Mouse (Mus musculus): ENCODE results near the gene Cmtm8.

Gene Cmtm8

GRCm38 (mm10) chr9:114844017-114844662 lies at the start of gene Cmtm8:
Gene Cmtm8 (minus strand): TSS chr9:114844156.
- DNase-seq (ENCODE audit: extremely low read depth, low read depth, low spot score): no peak

DNA sequence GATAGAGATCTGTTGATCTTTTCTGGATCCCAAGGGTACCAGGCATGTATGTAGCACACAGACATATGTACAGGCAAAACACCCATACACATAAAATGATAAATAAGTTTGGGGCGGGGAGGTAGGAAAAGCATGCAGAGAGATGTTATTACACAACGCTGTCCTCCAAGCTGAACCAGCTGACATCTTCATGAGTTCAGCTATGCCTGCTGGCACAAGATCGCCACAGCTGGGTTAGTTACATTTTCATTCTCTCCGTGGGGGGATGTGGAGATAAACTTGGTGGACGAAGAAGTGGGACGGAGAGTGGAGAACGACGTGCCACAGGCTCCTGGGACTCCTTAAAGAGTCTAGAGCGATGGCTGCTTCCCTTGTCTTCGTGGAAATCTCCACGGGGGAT lies 49.0 kb upstream of the Cmtm8 start:
- no peak for DNase-seq (ENCODE audit: extremely low read depth, low read depth, low spot score)

DNA sequence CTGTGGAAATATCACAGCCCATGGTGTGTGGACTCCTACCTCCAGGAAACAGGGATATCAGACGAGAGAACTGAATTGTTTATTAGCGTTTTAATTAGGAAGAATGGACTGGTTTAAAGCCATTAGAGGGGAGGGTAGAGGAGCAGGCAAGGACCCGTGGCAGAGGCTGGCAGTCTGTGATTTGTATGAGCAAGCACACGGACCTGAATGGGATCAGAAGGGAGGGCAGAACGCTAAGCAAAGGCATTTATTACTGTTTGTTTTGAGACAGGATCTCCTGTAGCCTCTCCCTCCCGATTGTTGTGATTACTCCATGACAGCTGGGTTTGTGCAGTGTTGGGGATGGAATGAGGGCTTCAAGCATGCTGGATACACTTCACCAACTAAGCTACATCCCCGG lies 46.4 kb upstream of the Cmtm8 start:
- DNase-seq (ENCODE audit: extremely low read depth, low read depth, low spot score): no peak

- no peak for DNase-seq (ENCODE audit: extremely low read depth, low read depth, low spot score)
Observed at GRCm38 (mm10) chr9:114888856-114889407, 45.0 kb upstream of the Cmtm8 start.

DNA sequence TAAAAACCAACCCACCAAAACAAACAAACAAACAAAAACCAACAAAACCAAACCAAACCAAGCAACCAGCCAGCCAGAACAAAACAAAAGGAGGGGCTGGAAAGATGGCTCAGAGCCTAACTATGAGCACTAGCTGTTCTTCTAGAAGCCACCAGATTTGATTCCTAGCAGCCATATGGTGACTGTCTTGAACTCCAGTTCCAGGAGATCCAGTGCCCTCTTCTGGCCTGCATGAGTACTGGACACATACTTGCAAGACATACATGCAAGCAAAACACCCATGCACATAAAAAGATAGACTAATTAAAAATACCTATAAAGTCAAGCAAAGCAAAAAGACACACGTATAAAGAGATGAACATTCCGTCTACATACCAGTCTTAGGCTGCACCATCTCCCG lies 43.7 kb upstream of the Cmtm8 start:
- no peak for DNase-seq (ENCODE audit: extremely low read depth, low read depth, low spot score)

DNA sequence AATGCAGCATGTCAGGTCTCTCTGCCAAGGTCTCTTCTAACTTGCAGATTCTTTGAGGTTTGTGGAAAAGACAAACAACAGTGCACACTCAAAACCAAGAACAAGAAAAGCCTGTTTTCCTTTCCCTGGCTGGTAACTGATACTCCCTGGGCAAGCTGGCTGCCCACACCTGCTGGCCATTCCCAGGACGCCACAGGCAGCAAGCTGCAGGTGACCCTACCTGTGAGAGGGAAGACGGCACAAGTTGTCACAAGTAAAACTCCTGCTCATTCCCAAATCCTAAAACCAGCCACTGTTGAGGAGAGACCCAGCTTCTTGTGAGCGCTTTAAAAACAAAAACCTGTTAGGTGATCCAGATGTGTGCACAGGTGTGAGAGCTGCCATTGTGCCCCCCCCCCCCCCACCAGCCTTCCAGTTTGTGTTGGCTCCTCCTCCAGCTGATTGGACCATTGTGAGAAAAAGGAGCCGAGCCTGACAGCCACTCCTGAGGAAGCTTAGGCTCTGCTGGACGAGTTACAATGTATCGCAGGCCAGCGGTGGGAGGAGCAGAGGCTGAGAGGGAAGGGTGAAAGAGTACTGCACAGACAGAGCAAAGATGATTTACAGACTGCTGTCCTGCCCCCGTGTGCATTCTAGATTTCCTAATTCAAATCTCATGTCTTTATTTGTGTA lies 42.2 kb upstream of the Cmtm8 start:
- DNase-seq (ENCODE audit: extremely low read depth, low read depth, low spot score): no peak

GRCm38 (mm10) chr9:114885564-114885963 lies 41.6 kb upstream of the Cmtm8 start:
- DNase-seq (ENCODE audit: extremely low read depth, low read depth, low spot score): no peak

DNA sequence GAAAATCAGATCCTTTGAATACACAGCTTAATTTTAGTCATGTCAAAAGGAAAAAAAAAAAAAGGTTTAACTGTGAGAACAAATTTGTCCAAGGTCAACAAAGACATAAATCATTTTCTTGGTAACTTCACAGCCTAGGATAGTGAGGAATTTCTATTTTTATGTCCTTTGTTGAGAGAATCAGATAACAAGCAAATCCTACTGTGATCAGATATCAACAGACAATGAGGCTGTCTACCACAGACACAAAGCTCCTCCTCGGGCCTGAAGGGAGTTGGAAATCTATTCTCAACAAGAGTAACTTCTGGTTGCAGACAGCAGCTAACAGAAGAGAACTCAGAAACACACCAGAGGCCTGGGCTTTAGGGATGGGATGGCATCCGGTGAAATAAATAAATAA lies 38.0 kb upstream of the Cmtm8 start:
- DNase-seq (ENCODE audit: extremely low read depth, low read depth, low spot score): no peak

DNA sequence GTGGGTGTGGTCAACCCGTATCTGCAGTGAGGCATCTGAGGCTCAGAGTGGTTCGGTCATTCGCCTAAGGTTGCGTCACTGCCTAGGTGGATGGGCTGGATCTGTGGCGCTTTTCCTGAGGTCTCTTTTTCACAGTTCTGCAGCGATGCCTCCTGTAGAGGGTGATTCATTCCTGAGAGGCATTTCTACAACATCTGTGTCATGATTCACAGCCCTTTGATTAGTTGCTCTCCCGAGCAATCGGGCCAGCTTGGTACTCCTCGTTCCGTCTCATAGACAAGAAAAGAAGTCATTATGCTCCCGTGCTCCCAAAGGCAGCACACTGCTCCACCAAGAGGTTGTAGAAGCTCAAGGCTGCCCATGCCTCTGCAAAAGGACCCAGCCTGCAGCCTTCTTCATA lies 11.4 kb upstream of the Cmtm8 start:
- DNase-seq (ENCODE audit: extremely low read depth, low read depth, low spot score): no peak

DNA sequence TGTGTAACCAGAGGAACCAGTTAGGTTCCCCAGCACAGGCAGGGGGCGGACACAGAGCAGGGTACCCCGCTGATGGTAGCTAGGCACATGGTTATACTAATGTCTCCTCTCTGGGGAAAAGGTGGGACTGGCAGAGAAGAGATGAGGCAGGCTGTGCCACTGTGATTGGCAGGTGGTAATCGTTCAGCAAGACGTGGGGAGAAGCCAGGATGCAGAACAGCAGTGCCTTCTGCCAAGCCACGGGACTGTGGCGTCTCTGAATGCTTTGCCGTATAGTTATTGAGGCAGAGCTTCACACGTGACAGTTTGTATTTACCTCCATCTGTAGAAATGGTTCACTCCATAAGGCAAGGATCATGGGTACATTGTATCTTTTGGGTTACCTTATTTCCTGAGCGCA lies 10.7 kb upstream of the Cmtm8 start:
- no peak for DNase-seq (ENCODE audit: extremely low read depth, low read depth, low spot score)

- DNase-seq (ENCODE audit: extremely low read depth, low read depth, low spot score): peak; percentile 72
Observed at GRCm38 (mm10) chr9:114853336-114853735, 9.4 kb upstream of the Cmtm8 start.

DNA sequence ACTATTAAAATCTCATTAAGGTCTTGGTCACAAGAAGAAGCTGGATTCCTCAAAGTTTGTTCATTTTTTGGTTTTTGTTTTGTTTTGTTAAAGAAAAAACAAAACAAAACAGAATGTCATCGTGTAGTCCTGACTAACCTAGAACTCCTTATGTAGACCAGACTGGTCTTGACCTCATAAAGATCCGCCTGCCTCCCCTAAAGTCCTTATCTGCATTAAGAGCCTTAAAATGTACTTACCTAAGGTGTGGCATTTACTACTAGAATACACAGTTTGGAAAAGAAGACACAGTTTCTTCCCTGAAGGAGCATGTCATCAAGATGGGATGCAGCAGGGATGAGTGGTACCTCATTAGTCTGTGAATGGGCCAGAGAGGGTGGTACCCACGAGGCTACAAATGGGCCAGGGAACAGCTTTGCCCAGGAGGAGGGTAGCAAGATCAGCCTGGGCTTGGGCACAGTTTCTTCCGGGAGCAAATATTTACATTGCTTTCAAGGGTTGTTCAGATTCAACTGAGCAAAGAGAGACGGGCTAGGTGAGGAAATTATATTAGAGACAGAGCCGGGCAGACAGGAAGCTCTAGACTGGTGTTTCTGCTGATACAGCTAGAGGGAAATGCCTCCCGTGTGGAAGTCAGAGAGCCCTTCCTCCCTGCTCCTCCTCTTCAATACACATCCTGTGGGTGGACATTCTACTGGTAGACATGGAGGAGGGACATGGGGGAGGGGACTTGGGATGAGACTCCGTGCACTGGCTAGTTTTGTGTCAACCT lies 7.6 kb upstream of the Cmtm8 start:
- no peak for DNase-seq (ENCODE audit: extremely low read depth, low read depth, low spot score)

- no peak for DNase-seq (ENCODE audit: extremely low read depth, low read depth, low spot score)
Observed at GRCm38 (mm10) chr9:114843634-114844016, 331 bp downstream of the Cmtm8 start.

DNA sequence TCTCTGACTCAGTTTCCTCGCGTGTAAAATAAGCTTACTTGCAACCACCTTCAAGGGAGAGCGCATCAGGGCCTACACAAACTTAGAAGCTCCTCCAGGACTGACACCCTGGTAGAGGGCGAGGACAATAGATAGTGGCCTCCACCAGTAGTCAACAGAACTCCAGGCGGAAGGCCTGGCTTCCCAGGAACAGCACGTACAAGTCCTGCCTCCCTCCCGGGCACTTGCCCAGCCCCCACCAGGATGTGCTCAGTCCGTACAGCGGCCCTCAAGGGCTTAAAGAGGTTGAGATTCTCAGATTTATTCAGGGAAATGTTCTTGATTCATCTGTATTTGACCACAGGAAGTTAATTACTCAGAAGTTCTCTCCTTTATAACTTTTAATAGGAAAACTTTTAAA lies 1.1 kb downstream of the Cmtm8 start:
- no peak for DNase-seq (ENCODE audit: extremely low read depth, low read depth, low spot score)

GRCm38 (mm10) chr9:114842269-114842668 lies 1.7 kb downstream of the Cmtm8 start:
- no peak for DNase-seq (ENCODE audit: extremely low read depth, low read depth, low spot score)

DNA sequence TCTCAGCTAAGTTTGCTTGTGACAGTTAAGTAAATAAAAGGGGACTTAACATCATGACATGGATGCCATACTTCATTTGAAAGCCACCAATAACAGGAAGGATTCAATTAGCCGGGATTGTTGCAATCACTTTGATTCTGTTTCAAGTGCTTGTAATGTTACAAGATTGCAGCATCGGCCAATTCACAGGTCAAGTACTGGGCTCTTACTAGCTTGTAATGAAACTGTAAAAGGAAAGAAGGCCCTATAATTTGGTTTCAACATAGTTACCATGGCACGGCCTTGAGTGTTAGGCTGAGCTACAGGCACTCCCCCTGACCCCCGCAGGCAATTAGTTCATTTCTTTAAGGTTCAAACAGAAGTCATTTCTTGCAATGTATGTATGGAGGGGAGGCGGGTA lies 5.1 kb downstream of the Cmtm8 start:
- no peak for DNase-seq (ENCODE audit: extremely low read depth, low read depth, low spot score)

DNA sequence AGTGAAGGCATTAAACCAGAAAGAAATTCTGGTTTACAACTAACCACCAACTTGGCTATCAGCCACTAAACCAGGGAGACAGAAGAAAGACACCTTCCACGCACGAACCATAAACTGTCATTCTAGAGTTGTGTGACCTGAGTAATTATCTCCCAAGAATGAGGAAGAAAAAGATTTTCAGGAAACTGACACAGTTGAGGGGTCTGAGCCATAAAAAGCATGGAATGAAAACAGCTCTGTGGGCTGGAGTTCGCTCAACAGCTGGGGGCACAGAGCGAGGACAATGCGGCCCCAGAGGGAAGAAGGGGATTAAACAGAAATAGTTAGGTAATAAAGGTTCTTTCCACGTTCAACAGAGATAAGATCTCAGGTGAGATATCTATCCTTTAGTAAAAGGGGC lies 12.4 kb downstream of the Cmtm8 start:
- no peak for DNase-seq (ENCODE audit: extremely low read depth, low read depth, low spot score)

GRCm38 (mm10) chr9:114830351-114830750 lies 13.6 kb downstream of the Cmtm8 start:
- DNase-seq (ENCODE audit: extremely low read depth, low read depth, low spot score): no peak

DNA sequence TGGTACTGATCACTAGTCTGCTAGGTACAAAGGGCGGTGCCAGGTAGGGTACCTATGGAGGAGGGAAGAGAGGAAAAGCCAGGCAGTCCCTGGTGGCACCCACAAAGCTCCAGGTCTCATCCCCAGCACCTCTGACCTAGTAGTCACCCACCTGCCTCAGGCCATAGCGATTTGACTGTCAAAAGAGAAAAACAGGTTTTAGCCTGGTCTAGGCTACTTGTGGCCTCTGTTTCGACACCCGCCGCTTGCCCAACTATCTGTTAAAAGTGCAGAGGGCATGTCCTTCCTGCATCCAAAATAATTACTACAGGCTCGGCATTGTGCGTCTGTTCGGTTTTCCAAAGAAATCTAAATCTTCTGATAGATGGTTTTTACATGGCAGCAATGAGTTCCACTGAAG lies 14.3 kb downstream of the Cmtm8 start:
- peak; percentile 84 for DNase-seq (ENCODE audit: extremely low read depth, low read depth, low spot score)

DNA sequence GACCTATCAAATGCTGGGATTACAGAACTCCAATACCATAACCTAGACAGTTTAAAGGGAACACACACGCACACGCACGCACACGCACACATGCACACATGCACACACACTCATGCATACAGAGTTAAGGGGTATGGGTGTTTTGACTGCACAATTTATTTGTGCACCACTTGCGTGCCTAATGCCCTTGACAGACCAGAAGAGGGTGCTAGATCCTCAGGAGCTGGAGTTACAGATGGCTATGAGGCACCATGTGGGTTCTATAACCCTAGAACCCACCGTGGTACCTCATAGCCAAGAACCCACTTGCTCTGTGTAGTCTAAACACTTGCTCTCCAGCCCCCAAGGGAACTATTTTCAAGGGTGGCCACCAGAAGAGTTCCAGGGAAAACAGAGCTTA lies 15.6 kb downstream of the Cmtm8 start:
- no peak for DNase-seq (ENCODE audit: extremely low read depth, low read depth, low spot score)

GRCm38 (mm10) chr9:114827242-114827852 lies 16.6 kb downstream of the Cmtm8 start:
- no peak for DNase-seq (ENCODE audit: extremely low read depth, low read depth, low spot score)

GRCm38 (mm10) chr9:114824166-114824565 lies 19.8 kb downstream of the Cmtm8 start:
- no peak for DNase-seq (ENCODE audit: extremely low read depth, low read depth, low spot score)

Measured in fat pad, adult 2 months (tissue).